Mouse (Mus musculus): ENCODE measurements around the gene Coq3. TPM values are rescaled to one million over a fixed set of nuclear protein-coding genes. Genes with fewer than 3 reads are reported as not detected.

The Coq3 gene
- polyA plus RNA-seq, 1 experiment from 2014 or later, result 12.3 TPM

GRCm38 (mm10) chr4:21930971-21931771, 51.7 kb downstream of the Coq3 start, which contains the start of gene Faxc:
TSS of gene Faxc (plus strand) at chr4:21931329.
- Histone ChIP-seq H3K4me1 (ENCODE audit: control insufficient read depth, insufficient read depth, low read length) (no peaks in the 10 kb centered on the region; the same call in 1 of the 2 replicates), H3K36me3 (ENCODE audit: control insufficient read depth, insufficient read depth, low read length) (no peaks in the 10 kb centered on the region)
- WGBS, result under 1% methylated on average over 75 of the region's 83 CpGs

GRCm38 (mm10) chr4:21931772-21932630, 52.5 kb downstream of the Coq3 start:
- Histone ChIP-seq H3K27ac (ENCODE audit: low read depth, low read length) (peak overlapping the region; percentile 62; the same call in 1 of the 2 replicates), H3K36me3 (ENCODE audit: control insufficient read depth, insufficient read depth, low read length) (no peaks in the 10 kb centered on the region; the same call in 1 of the 2 replicates)
- 14% methylated on average over 23 of the region's 23 CpGs for WGBS

More at GRCm38 (mm10) chr4:21930971-21931771, 51.7 kb downstream of the Coq3 start, which contains the start of gene Faxc:
- Histone ChIP-seq H3K9ac (ENCODE audit: low read depth, low read length) (peak within 1 kb of the TSS; percentile 94), H3K27ac (ENCODE audit: low read depth, low read length) (peak within 1 kb of the TSS; percentile 62; the same call in 1 of the 2 replicates), H3K9me3 (ENCODE audit: control insufficient read depth, low read length) (no peaks in the 10 kb centered on the region), H3K4me3 (ENCODE audit: low read length) (peak within 1 kb of the TSS; percentile 78), H3K27me3 (ENCODE audit: control insufficient read depth, insufficient read depth, low read length) (no peaks in the 10 kb centered on the region), H3K4me2 (replicated peaks; ENCODE audit: low read depth, low read length) (peak within 1 kb of the TSS; percentile 90)
- peak; percentile 93 for ATAC-seq (ENCODE audit: low FRiP score, low TSS enrichment)

GRCm38 (mm10) chr4:21935378-21935777, 55.9 kb downstream of the Coq3 start:
- Histone ChIP-seq H3K27ac (ENCODE audit: low read depth, low read length) (no peak overlapping the region), H3K9ac (ENCODE audit: low read depth, low read length) (no peak overlapping the region), H3K4me1 (ENCODE audit: control insufficient read depth, insufficient read depth, low read length) (no peaks in the 10 kb centered on the region; the same call in 1 of the 2 replicates), H3K4me2 (replicated peaks; ENCODE audit: low read depth, low read length) (no peak overlapping the region), H3K36me3 (ENCODE audit: control insufficient read depth, insufficient read depth, low read length) (no peaks in the 10 kb centered on the region; the same call in 1 of the 2 replicates), H3K4me3 (ENCODE audit: low read length) (no peak overlapping the region), H3K9me3 (ENCODE audit: control insufficient read depth, low read length) (no peaks in the 10 kb centered on the region), H3K27me3 (ENCODE audit: control insufficient read depth, insufficient read depth, low read length) (no peaks in the 10 kb centered on the region)
- WGBS, result 92% methylated on average over 2 of the region's 2 CpGs
- ATAC-seq (ENCODE audit: low FRiP score, low TSS enrichment), result no peak

More at GRCm38 (mm10) chr4:21931772-21932630, 52.5 kb downstream of the Coq3 start:
- Histone ChIP-seq H3K4me1 (ENCODE audit: control insufficient read depth, insufficient read depth, low read length) (no peaks in the 10 kb centered on the region; the same call in 1 of the 2 replicates), H3K27me3 (ENCODE audit: control insufficient read depth, insufficient read depth, low read length) (no peaks in the 10 kb centered on the region), H3K4me2 (replicated peaks; ENCODE audit: low read depth, low read length) (peak overlapping the region; percentile 90), H3K9ac (ENCODE audit: low read depth, low read length) (peak overlapping the region; percentile 94), H3K9me3 (ENCODE audit: control insufficient read depth, low read length) (no peaks in the 10 kb centered on the region), H3K4me3 (ENCODE audit: low read length) (peak overlapping the region; percentile 78)
- peak; percentile 45; the same call in 1 of the 2 replicates for ATAC-seq (ENCODE audit: low FRiP score, low TSS enrichment)

GRCm38 (mm10) chr4:21936424-21936823, 57.0 kb downstream of the Coq3 start:
- Histone ChIP-seq H3K4me1 (ENCODE audit: control insufficient read depth, insufficient read depth, low read length) (no peaks in the 10 kb centered on the region; the same call in 1 of the 2 replicates), H3K4me2 (replicated peaks; ENCODE audit: low read depth, low read length) (no peak overlapping the region), H3K36me3 (ENCODE audit: control insufficient read depth, insufficient read depth, low read length) (no peaks in the 10 kb centered on the region; the same call in 1 of the 2 replicates), H3K27ac (ENCODE audit: low read depth, low read length) (no peak overlapping the region), H3K4me3 (ENCODE audit: low read length) (no peak overlapping the region), H3K9ac (ENCODE audit: low read depth, low read length) (no peak overlapping the region), H3K9me3 (ENCODE audit: control insufficient read depth, low read length) (no peaks in the 10 kb centered on the region), H3K27me3 (ENCODE audit: control insufficient read depth, insufficient read depth, low read length) (no peaks in the 10 kb centered on the region)
- no peak for ATAC-seq (ENCODE audit: low FRiP score, low TSS enrichment)
- 91% methylated on average over 9 of the region's 9 CpGs for WGBS

GRCm38 (mm10) chr4:21937890-21938289, 58.4 kb downstream of the Coq3 start:
- no peak for ATAC-seq (ENCODE audit: low FRiP score, low TSS enrichment)
- H3K27me3 ChIP-seq (ENCODE audit: control insufficient read depth, insufficient read depth, low read length), result no peaks in the 10 kb centered on the region
- H3K4me3 ChIP-seq (ENCODE audit: low read length), result no peak overlapping the region
- no peak overlapping the region for H3K4me2 ChIP-seq (replicated peaks; ENCODE audit: low read depth, low read length)
- H3K27ac ChIP-seq (ENCODE audit: low read depth, low read length), result no peak overlapping the region
- no peaks in the 10 kb centered on the region for H3K9me3 ChIP-seq (ENCODE audit: control insufficient read depth, low read length)
- 92% methylated on average over 8 of the region's 8 CpGs for WGBS
- no peak overlapping the region for H3K9ac ChIP-seq (ENCODE audit: low read depth, low read length)
- H3K4me1 ChIP-seq (ENCODE audit: control insufficient read depth, insufficient read depth, low read length), result no peaks in the 10 kb centered on the region
- H3K36me3 ChIP-seq (ENCODE audit: control insufficient read depth, insufficient read depth, low read length), result no peaks in the 10 kb centered on the region; the same call in 1 of the 2 replicates

- Histone ChIP-seq H3K4me2 (replicated peaks; ENCODE audit: low read depth, low read length) (no peak overlapping the region), H3K27ac (ENCODE audit: low read depth, low read length) (no peak overlapping the region), H3K9me3 (ENCODE audit: control insufficient read depth, low read length) (no peaks in the 10 kb centered on the region), H3K4me1 (ENCODE audit: control insufficient read depth, insufficient read depth, low read length) (no peaks in the 10 kb centered on the region), H3K4me3 (ENCODE audit: low read length) (no peak overlapping the region), H3K36me3 (ENCODE audit: control insufficient read depth, insufficient read depth, low read length) (peaks cover 2% of the 10 kb centered on the region; the same call in 1 of the 2 replicates), H3K27me3 (ENCODE audit: control insufficient read depth, insufficient read depth, low read length) (no peaks in the 10 kb centered on the region), H3K9ac (ENCODE audit: low read depth, low read length) (no peak overlapping the region)
- ATAC-seq (ENCODE audit: low FRiP score, low TSS enrichment), result no peak
- WGBS, result 91% methylated on average over 3 of the region's 3 CpGs
These were observed 65.2 kb downstream of the Coq3 start for GRCm38 (mm10) chr4:21944672-21945071.

GRCm38 (mm10) chr4:21951444-21951843, 72.0 kb downstream of the Coq3 start:
- 45% methylated on average over 6 of the region's 6 CpGs for WGBS
- H3K27me3 ChIP-seq (ENCODE audit: control insufficient read depth, insufficient read depth, low read length), result no peaks in the 10 kb centered on the region
- no peak overlapping the region for H3K27ac ChIP-seq (ENCODE audit: low read depth, low read length)
- no peak overlapping the region for H3K4me3 ChIP-seq (ENCODE audit: low read length)
- no peak for ATAC-seq (ENCODE audit: low FRiP score, low TSS enrichment)
- no peaks in the 10 kb centered on the region for H3K4me1 ChIP-seq (ENCODE audit: control insufficient read depth, insufficient read depth, low read length)
- H3K36me3 ChIP-seq (ENCODE audit: control insufficient read depth, insufficient read depth, low read length), result no peaks in the 10 kb centered on the region; the same call in 1 of the 2 replicates
- H3K4me2 ChIP-seq (replicated peaks; ENCODE audit: low read depth, low read length), result no peak overlapping the region
- no peak overlapping the region for H3K9ac ChIP-seq (ENCODE audit: low read depth, low read length)
- H3K9me3 ChIP-seq (ENCODE audit: control insufficient read depth, low read length), result no peaks in the 10 kb centered on the region

- H3K4me3 ChIP-seq (ENCODE audit: low read length), result no peak overlapping the region
- 53% methylated on average over 2 of the region's 2 CpGs for WGBS
- no peaks in the 10 kb centered on the region for H3K27me3 ChIP-seq (ENCODE audit: control insufficient read depth, insufficient read depth, low read length)
- H3K36me3 ChIP-seq (ENCODE audit: control insufficient read depth, insufficient read depth, low read length), result no peaks in the 10 kb centered on the region; the same call in 1 of the 2 replicates
- no peak for ATAC-seq (ENCODE audit: low FRiP score, low TSS enrichment)
- H3K9me3 ChIP-seq (ENCODE audit: control insufficient read depth, low read length), result no peaks in the 10 kb centered on the region
- H3K27ac ChIP-seq (ENCODE audit: low read depth, low read length), result no peak overlapping the region
- no peak overlapping the region for H3K9ac ChIP-seq (ENCODE audit: low read depth, low read length)
- no peak overlapping the region for H3K4me2 ChIP-seq (replicated peaks; ENCODE audit: low read depth, low read length)
- H3K4me1 ChIP-seq (ENCODE audit: control insufficient read depth, insufficient read depth, low read length), result no peaks in the 10 kb centered on the region
These were observed 72.8 kb downstream of the Coq3 start for GRCm38 (mm10) chr4:21952255-21952654.

Measured in kidney, embryonic 14.5 days (tissue).